Mouse (Mus musculus) forebrain, embryonic 12.5 days (tissue): Measurements from ENCODE around the gene Klhl1. TPM values are rescaled to one million over a fixed set of nuclear protein-coding genes. Genes with fewer than 3 reads are reported as not detected.

ENCODE experiments used
- ATAC-seq: fragments of 200-750 bp; cut with Nextera tagmentation; 2 replicates; pipeline ENCODE4 v1.8.0; 2017; ENCODE audit warnings: moderate TSS enrichment; ENCODE audit not compliant: low FRiP score
- H3K27ac ChIP-seq: fragments of 300-500 bp; sonication (generic); 2 replicates; pipeline ENCODE4 v1.5.1; 2016; ENCODE audit warnings: mild to moderate bottlenecking
- H3K27me3 ChIP-seq: fragments of 300-500 bp; sonication (generic); 2 replicates; pipeline ENCODE4 v1.6.1; 2016; ENCODE audit warnings: mild to moderate bottlenecking
- H3K36me3 ChIP-seq: fragments of 300-500 bp; sonication (generic); replicated peaks from 2 replicates; pipeline ENCODE4 v1.6.1; 2016; ENCODE audit warnings: mild to moderate bottlenecking
- H3K4me1 ChIP-seq: fragments of 300-500 bp; sonication (generic); 2 replicates; pipeline ENCODE4 v1.6.1; 2016
- H3K4me2 ChIP-seq: fragments of 300-500 bp; sonication (generic); 2 replicates; pipeline ENCODE4 v1.6.1; 2016; ENCODE audit warnings: mild to moderate bottlenecking, moderate library complexity
- H3K4me3 ChIP-seq: fragments of 300-500 bp; sonication (generic); replicated peaks from 2 replicates; pipeline ENCODE4 v1.5.1; 2016; ENCODE audit warnings: mild to moderate bottlenecking
- H3K9ac ChIP-seq: fragments of 300-500 bp; sonication (generic); 2 replicates; pipeline ENCODE4 v1.6.1; 2016; ENCODE audit warnings: mild to moderate bottlenecking
- H3K9me3 ChIP-seq: fragments of 300-500 bp; sonication (generic); 2 replicates; pipeline ENCODE4 v1.6.1; 2016
- WGBS: fragments of 180-500 bp; shearing (Covaris S2); methylation state at CpG from one replicate; pipeline ENCODE4 v1.1.7; 2016; 5-methylcytosine and 5-hydroxymethylcytosine counted together
- polyA plus RNA-seq: library from polyadenylated mRNA; unstranded; fragments of >200 nt; fragmentation: Nextera tagmentation; extraction: Ambion mirVana; gene quantifications from 2 replicates; pipeline ENCODE4 v1.2.1, GENCODE M21; 2016

The Klhl1 gene
- polyA plus RNA-seq, result 0.87 and 0.88 TPM in 2 replicates

DNA sequence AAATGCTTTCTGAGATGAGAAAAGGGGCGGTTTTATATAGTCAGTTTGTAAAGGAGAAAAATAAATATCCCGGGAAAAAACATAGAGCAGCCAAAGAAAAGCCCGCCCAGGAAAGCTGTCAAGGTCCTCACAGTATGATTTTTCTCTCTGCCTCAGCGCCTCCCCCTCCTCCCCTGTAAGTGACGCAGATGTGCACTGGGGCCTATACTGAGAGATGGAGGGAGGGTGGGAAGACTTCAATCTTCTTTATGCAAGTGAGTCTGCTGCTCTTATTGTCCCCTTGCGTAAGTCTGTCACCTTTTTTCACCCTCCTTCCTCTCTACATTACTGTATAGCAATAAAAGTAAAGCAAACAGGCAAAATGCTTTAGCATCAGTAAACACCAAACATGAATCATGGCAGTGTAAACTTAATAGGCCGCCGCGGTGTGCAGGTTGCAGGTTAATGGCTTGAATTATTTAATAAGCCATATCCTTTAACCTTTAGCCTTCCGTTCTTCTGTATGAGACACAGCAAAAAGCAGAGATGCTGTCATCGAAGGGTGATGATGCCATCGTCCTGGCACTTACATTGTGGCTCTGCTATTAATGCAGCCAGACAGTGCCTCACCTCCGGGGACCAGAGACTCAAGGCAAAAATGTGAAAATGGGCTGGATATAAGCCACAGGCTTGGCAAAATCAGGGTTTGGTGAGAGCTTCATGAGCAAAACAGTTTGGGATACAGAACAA, at the start of gene Klhl1:
Klhl1 (minus strand) TSS at position 149 of the 729 bp plus-strand sequence.
- ATAC-seq, result peak; percentile 81
- H3K27ac ChIP-seq, result 0 out of 2 replicates have a peak within 1 kb of the TSS, but pooled peaks have one; percentile 9
- 42% methylated on average over 13 of the region's 13 CpGs for WGBS

DNA sequence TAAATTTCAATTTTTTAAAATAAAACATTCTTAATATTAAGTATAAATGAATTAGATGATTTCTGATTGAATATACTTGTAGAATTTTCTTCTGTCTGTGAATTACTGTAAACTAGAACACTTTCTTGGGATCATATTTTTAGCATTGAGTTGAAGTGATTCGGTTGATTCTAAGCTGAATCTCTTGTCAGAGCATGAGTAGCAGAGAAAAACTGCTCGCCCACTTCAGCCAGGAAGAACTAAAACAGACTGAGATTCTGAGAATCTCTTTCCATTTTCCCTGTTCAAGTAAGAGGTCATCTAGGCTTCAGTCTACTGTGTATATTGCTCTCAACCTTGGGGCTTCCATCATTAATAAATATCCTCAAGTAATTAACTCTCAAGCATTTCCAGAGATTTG, 34.8 kb upstream of the Klhl1 start:
- Histone ChIP-seq H3K9me3 (no peaks in the 10 kb centered on the region), H3K9ac (no peak overlapping the region), H3K36me3 (no peaks in the 10 kb centered on the region), H3K4me3 (no peak overlapping the region), H3K27me3 (no peaks in the 10 kb centered on the region), H3K4me2 (no peak overlapping the region), H3K27ac (no peak overlapping the region), H3K4me1 (no peaks in the 10 kb centered on the region)
- ATAC-seq, result no peak
- WGBS, result 88% methylated on average over 2 of the region's 2 CpGs

More for the DNA sequence above, at the start of gene Klhl1:
- Histone ChIP-seq H3K4me1 (peaks cover 9% of the 10 kb centered on the region; the same call in 1 of the 2 replicates), H3K4me3 (peak within 1 kb of the TSS; percentile 58), H3K9ac (peak within 1 kb of the TSS; percentile 66), H3K27me3 (no peaks in the 10 kb centered on the region), H3K36me3 (no peaks in the 10 kb centered on the region), H3K4me2 (peak within 1 kb of the TSS; percentile 96), H3K9me3 (no peaks in the 10 kb centered on the region)

DNA sequence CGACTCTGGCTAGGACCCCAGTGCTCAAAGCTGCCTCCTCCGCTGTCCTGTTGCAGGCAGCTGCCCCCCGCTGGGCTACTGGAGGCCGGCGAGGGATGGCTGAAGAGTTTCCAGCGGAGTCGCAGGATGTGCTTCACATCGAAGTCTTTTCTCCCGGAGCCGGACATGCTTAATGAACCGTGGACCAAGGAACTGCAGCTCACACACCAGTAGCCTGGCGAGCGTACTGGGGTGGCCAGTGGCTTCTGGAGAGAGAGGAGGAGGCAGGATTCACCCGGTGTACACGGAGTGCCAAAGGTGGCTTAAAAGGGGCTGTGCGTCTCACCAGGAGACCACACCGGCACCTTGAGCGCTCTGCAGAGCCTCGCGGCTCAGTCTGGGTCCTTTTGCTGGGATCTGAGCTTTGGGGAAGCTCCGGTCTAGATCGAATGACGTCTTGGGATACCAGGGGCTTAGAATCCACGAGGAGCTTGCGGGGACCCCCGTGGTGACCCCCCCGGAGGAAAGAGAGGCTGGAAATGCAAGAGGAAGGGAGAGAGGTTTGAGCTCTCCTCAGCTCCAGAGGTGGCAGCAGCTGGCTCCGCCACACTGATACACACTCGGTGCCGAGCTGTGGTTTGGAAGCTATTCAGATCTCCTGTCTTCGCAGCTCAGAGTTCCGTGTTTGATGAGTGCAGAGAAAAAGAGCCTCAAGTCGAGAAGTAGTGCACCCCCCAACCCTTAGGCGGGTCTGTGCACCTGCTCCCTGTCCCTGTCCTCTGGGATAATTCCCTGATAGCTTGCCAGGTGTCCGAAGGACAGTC, 550 bp downstream of the Klhl1 start:
- peak overlapping the region; percentile 96 for H3K4me2 ChIP-seq
- no peaks in the 10 kb centered on the region for H3K27me3 ChIP-seq
- 0 out of 2 replicates have a peak overlapping the region, but pooled peaks have one; percentile 9 for H3K27ac ChIP-seq
- H3K36me3 ChIP-seq, result no peaks in the 10 kb centered on the region
- peaks cover 9% of the 10 kb centered on the region; the same call in 1 of the 2 replicates for H3K4me1 ChIP-seq
- no peaks in the 10 kb centered on the region for H3K9me3 ChIP-seq
- ATAC-seq, result peak; percentile 83
- H3K4me3 ChIP-seq, result peak overlapping the region; percentile 58
- H3K9ac ChIP-seq, result peak overlapping the region; percentile 66
- under 1% methylated on average over 35 of the region's 35 CpGs for WGBS

GRCm38 (mm10) chr14:96517727-96518126, 1.2 kb downstream of the Klhl1 start:
- WGBS, result 6% methylated on average over 9 of the region's 9 CpGs
- Histone ChIP-seq H3K36me3 (no peaks in the 10 kb centered on the region), H3K9me3 (no peaks in the 10 kb centered on the region), H3K9ac (peak overlapping the region; percentile 66), H3K4me2 (peak overlapping the region; percentile 96), H3K27me3 (no peaks in the 10 kb centered on the region), H3K4me3 (peak overlapping the region; percentile 58), H3K4me1 (peaks cover 9% of the 10 kb centered on the region; the same call in 1 of the 2 replicates), H3K27ac (no peak overlapping the region)
- peak; percentile 42 for ATAC-seq

GRCm38 (mm10) chr14:96499936-96500335, 19.0 kb downstream of the Klhl1 start:
- no peaks in the 10 kb centered on the region for H3K4me1 ChIP-seq
- H3K36me3 ChIP-seq, result no peaks in the 10 kb centered on the region
- no peaks in the 10 kb centered on the region for H3K27me3 ChIP-seq
- no peaks in the 10 kb centered on the region for H3K9me3 ChIP-seq
- H3K4me3 ChIP-seq, result no peak overlapping the region
- ATAC-seq, result no peak
- H3K9ac ChIP-seq, result no peak overlapping the region
- no peak overlapping the region for H3K27ac ChIP-seq
- H3K4me2 ChIP-seq, result no peak overlapping the region
- 84% methylated on average over 2 of the region's 2 CpGs for WGBS

DNA sequence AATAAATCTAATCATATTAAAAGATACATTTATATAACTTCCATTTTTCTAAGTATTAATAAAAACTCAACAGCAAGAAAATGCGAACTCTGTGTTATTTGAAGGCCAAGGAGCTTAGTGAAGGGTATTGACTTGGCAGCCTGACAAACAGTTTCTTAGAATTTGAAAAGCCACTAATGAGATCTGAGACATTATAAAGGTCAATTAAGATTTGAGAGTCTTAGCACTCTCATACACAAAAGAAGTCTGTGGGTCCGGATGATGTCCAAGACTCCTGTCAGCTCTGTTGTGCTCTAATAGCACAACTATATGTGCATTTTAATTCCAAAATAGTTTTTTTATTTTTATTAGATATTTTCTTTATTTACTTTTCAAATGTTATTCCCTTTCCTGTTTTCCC, 47.1 kb downstream of the Klhl1 start:
- peak; percentile 72; the same call in 1 of the 2 replicates for ATAC-seq
- H3K4me1 ChIP-seq, result no peaks in the 10 kb centered on the region
- H3K4me2 ChIP-seq, result no peak overlapping the region
- no peaks in the 10 kb centered on the region for H3K27me3 ChIP-seq
- H3K9ac ChIP-seq, result no peak overlapping the region
- 21% methylated on average over 2 of the region's 2 CpGs for WGBS
- H3K27ac ChIP-seq, result no peak overlapping the region
- no peaks in the 10 kb centered on the region for H3K9me3 ChIP-seq
- no peak overlapping the region for H3K4me3 ChIP-seq
- H3K36me3 ChIP-seq, result no peaks in the 10 kb centered on the region

DNA sequence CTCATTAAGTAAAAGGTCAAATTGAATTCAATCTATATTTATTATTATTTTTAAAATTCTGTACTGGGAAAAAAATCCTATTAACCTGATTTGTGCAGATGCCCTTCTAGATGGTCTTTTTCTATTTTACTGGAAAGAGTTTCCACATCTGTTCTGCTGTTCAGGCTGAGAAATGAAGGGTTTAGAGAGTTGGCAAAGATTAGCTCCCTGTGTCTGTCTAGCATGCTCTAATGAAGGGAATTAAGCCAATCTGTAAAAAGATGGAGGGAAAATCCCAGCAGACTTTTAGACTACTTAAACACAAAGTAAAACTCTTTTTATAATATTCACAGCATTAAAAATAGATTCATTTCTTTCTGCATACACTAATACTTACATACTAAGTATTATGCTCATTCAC, 47.6 kb downstream of the Klhl1 start:
- Histone ChIP-seq H3K4me1 (no peaks in the 10 kb centered on the region), H3K9ac (no peak overlapping the region)
- ATAC-seq, result no peak

GRCm38 (mm10) chr14:96461756-96462155, 57.1 kb downstream of the Klhl1 start:
- Histone ChIP-seq H3K36me3 (no peaks in the 10 kb centered on the region), H3K4me2 (no peak overlapping the region), H3K9ac (no peak overlapping the region), H3K9me3 (no peaks in the 10 kb centered on the region), H3K27me3 (no peaks in the 10 kb centered on the region), H3K27ac (no peak overlapping the region), H3K4me1 (no peaks in the 10 kb centered on the region), H3K4me3 (no peak overlapping the region)
- WGBS, result 88% methylated on average over 2 of the region's 2 CpGs
- no peak for ATAC-seq

More for the DNA sequence above, 47.6 kb downstream of the Klhl1 start:
- Histone ChIP-seq H3K4me2 (no peak overlapping the region), H3K27me3 (no peaks in the 10 kb centered on the region), H3K27ac (no peak overlapping the region), H3K9me3 (no peaks in the 10 kb centered on the region), H3K36me3 (no peaks in the 10 kb centered on the region), H3K4me3 (no peak overlapping the region)

DNA sequence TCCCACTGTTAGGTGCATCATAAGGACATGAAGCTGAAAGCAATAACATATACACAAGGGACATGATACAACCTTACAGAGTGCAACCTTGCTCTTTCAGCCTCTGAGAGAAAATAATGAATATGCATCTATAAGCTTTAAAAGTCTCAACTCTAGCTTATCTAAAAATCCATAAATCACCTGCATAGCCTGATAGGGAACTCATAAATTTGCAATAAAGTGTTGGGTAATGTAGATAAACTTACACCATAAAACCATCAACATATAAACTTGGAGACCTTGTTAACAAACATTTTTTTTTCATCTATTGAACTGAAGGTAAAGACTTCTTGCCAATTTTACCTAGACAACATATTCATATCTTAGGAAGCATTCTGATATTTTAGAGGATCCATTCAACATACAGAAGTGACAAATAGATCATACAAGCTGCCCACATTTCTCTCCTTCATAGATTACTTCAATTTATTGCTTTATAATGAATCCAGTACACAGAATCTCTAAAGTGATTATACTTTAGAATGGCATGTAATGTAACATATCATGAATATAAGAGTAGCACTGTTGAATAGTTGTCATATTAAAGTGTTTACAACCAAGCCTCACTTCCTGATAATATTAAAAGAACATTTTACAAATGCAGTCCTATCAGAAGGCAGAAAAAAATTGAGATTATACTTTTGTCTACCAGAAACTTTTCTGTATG, 126.7 kb downstream of the Klhl1 start:
- no peaks in the 10 kb centered on the region for H3K9me3 ChIP-seq
- H3K36me3 ChIP-seq, result no peaks in the 10 kb centered on the region
- H3K4me2 ChIP-seq, result no peak overlapping the region
- no peak overlapping the region for H3K9ac ChIP-seq
- no peaks in the 10 kb centered on the region for H3K4me1 ChIP-seq
- H3K4me3 ChIP-seq, result no peak overlapping the region
- H3K27ac ChIP-seq, result no peak overlapping the region
- no peak for ATAC-seq
- H3K27me3 ChIP-seq, result no peaks in the 10 kb centered on the region

DNA sequence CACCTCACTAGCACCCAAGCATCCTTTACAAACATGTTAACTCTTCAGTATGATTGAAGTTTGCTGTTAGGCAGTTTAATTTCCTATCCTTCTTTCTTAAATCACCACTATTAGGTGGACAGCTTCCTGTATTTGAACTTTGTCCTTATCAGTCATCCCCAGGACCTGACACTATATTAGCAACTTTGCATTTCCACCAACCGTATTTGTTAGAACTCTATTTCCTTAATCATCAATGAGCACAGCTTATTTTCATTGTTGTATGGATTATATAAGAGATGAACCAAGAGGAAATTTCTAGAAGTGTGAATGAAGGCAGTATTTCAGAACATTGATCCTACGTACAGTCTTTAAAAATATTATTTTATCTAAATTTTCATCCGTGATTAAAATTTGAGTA, 156.2 kb downstream of the Klhl1 start:
- WGBS, result 97% methylated on average over 3 of the region's 3 CpGs
- no peaks in the 10 kb centered on the region for H3K9me3 ChIP-seq
- no peak for ATAC-seq
- H3K4me3 ChIP-seq, result no peak overlapping the region
- no peak overlapping the region for H3K4me2 ChIP-seq
- H3K36me3 ChIP-seq, result no peaks in the 10 kb centered on the region
- H3K9ac ChIP-seq, result no peak overlapping the region
- no peak overlapping the region for H3K27ac ChIP-seq
- H3K4me1 ChIP-seq, result no peaks in the 10 kb centered on the region
- no peaks in the 10 kb centered on the region for H3K27me3 ChIP-seq

DNA sequence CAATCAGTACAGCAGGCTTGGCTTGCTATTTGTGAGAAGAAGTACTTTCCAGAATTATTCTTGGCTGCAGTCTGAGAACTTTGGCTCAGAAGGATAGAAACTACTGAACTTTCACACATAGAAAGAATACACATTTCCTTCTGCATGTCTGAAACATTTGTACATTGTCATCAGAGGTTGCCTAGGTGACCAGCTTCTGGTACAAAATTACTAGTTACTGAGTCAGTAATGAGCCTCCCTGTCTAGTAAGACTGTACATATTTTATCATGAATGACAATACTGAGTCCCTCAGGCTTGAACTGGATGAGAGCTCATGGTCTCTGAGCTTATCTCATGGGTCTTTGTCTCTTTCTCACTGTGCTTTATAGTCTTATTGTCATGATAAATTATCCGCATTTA, 170.7 kb downstream of the Klhl1 start:
- H3K4me1 ChIP-seq, result no peaks in the 10 kb centered on the region
- no peaks in the 10 kb centered on the region for H3K27me3 ChIP-seq
- no peaks in the 10 kb centered on the region for H3K9me3 ChIP-seq
- H3K4me2 ChIP-seq, result no peak overlapping the region
- H3K9ac ChIP-seq, result no peak overlapping the region
- H3K27ac ChIP-seq, result no peak overlapping the region
- WGBS, result 97% methylated on average over 1 of the region's 1 CpGs
- no peaks in the 10 kb centered on the region for H3K36me3 ChIP-seq
- no peak overlapping the region for H3K4me3 ChIP-seq
- ATAC-seq, result no peak

DNA sequence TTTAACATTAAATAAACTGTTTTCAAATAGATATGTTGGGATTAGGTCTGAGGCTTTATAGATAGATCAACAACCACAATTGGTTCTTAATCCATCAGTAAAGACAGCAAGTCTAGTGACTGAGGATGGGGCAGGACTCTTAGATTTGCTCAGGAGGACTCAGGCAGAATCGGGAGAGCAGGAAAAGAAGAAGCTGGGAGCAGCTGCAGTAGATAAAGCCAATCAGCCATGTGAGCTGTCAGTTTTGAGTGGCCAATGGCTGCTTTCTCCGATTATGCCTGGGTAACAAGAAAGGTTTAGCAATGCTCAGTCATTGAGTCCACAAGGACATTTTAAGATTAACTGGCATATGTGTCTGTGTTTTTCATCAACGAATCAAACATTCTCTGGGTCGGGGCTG, 187.8 kb downstream of the Klhl1 start:
- no peak overlapping the region for H3K4me3 ChIP-seq
- H3K4me2 ChIP-seq, result no peak overlapping the region
- no peak overlapping the region for H3K27ac ChIP-seq
- no peaks in the 10 kb centered on the region for H3K27me3 ChIP-seq
- no peak overlapping the region for H3K9ac ChIP-seq
- no peaks in the 10 kb centered on the region for H3K9me3 ChIP-seq
- peak; percentile 60 for ATAC-seq
- WGBS, result 67% methylated on average over 4 of the region's 4 CpGs
- H3K4me1 ChIP-seq, result no peaks in the 10 kb centered on the region
- H3K36me3 ChIP-seq, result no peaks in the 10 kb centered on the region
